Mouse (Mus musculus) adrenal gland, postnatal 36 days (tissue): ENCODE results near the gene Cep85l. TPM values are rescaled to one million over a fixed set of nuclear protein-coding genes. Genes with fewer than 3 reads are reported as not detected.

ENCODE experiments used
- DNase-seq, 2 experiments: peaks; one replicate each; pipeline ENCODE4 v3.0.0; 2021; ENCODE audit warnings: mixed read lengths in 1 of 2
- total RNA-seq, 2 experiments: library from RNA; stranded (reverse); gene quantifications; 2 replicates each; pipeline ENCODE4 v1.2.3; 2021

The Cep85l gene
- total RNA-seq, 2 experiments from 2014 or later: 11.7 to 14.6 TPM

DNA sequence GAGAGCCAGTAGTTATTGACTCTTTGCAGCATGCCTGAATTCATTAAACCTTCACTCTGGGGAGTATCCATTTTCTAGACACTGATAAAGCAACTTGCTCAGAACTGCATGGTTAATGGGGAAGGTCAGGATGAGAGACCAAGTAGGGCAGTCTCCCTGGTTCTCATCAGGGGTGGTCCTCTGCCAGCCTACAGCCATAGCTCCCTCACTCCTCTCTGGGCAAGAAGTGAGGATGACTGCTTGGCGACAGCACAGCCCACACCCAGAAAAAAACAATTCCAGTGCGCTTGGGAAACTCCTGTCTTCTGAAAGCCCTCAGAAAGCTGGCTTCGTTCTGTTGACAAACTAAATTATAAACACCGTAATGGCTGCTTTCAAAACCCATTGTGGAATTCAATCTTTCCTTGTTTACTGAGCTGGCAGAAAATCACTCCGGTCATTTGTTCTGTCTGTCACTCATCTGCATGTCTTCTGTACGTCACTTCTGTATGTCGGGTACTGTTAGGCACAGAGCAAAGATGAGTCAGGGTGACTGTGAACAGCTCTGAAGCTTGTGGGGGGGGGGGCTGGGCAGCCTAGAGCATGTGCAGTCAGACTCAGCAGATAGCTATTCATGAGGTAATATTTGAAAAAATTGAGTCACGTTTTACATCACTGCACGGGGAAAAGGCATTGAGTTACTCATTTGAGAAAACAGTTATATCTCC lies 15.3 kb upstream of the Cep85l start:
- DNase-seq: no peak

DNA sequence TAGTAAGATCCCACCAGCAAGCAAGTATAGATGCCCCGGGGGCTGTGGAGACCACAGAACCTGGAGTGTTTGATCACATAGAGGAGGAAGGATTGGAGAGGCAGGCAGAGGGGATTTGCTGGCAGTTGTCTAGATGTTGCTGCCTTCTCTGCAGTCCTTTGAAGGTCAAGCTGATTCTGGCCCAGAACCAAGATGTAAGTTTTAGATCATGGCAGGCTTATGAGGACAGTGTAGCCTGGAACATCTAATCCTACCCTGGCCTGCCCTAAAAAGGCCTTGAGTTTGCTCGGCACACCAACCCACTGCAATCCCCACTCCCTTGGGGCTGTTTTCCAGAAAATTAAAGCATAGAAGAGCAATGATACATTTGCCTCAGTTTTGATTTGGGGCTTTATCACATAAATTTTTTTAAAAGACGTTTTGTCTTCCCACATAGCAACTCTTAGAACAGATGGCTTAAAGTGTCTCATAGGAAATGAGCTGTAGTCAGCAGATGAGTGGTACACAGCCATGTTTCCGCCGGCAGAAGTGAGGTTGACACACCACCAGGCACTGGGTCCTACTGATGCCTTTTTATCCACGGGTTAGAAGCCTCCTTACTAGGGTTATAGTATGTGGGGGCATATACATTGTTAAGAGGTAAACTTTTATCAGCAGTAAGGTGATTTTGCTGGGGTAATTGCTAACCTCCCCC lies 8.6 kb upstream of the Cep85l start:
- DNase-seq: peak; percentile 5 to 46

DNA sequence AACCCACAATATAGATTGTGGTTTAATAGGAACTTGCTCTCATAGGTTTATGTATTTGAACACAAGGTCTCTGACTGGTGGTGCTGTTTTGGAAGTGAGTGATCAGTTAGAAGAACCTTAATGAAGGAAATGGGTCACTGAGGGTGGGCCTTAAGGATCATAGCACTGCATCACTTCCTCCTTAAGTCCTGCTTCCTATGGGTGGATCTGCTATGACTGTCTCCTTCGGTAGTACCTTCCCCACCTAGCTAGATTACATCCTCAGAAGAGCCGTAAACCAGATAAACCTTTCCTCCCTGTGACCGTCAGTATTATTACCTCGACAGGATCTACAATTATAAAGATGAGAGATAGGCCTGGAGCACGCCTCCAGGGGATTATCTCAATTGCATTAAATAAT lies 5.7 kb upstream of the Cep85l start:
- DNase-seq: no peak

DNA sequence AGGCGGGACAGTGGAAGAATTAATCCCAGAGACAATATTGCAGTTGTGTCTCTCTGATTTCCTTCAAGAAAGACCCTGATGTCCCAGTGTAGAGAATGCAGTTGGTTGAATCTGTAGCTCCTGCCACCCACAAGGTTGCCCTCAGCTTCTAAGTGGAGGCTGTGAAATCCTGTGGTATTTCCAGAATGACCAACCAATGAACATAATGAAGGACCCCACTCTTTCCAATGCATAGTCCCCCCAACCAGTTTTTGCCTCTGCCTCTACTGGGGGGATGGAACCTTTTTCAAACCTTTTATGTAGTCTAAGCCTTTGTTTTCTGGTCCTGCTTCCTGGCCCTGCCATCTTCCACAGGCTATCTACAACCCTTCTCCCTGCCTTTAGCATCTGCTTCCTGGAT lies 5.1 kb upstream of the Cep85l start:
- no peak for DNase-seq

DNA sequence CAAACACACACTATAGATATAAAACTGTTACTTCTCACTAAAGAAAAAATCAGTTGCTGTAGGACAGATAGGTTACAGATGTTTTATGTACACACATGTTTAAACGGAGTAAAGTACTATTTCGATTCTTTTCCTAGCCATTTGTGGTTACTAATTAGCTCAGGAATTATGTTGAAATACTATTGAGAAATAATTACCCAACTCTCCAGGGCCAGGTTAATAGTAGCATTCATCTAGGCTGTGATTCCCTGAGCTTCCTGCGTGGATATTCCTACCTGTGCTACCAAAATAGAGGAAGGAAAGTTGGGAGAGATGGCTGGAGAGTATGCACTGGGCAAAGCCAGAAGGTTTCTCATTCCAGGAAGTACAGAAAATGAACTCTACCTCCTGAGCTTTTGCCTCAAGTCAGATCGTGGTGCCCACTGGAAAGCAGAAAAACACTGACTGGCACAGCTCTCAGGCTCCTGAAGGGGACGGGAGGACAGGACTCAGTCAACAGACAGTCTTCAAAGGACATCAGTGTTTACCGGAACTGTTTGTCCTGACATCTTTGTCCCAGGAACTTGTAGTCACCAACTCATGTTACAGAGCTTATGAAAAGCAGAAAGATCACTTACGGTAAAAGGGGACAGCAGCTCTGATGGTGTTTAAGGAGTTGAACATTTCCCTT lies 3.1 kb upstream of the Cep85l start:
- no peak for DNase-seq

DNA sequence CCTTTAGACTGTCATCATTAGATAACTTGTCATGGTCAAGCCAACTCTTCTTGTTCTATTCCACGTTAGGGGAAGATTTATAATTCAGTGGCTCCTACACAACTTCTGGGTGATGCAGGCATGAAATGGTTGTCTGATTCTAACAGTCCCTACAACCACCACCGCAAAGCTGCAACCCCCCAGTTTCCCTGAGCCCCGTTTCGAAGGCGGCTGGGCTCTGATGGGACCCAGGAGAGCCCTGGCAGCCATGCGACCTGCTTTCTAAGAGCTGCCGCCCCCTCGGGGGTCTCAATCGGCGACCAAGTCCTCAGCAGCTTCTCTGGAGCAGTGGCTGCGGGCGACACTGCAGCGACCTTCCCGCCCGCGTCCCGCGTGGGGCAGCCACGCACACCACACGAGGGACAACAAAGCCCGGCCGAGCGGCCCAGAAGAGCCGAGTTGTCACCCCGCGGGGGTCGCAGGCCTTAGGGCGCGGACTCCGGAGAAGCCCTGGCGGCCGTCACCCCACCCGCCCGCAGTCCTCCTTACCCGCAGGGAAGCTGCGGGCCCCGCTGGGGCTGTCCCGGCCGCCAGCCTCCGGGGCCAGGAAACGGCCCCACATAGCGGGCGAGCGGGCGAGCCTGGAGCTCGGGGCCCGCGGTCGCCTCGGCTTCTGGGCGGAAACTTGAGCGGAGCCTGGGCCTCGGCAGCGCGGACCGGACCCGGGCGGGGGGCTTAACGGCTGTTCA lies 602 bp downstream of the Cep85l start:
- DNase-seq: no peak

DNA sequence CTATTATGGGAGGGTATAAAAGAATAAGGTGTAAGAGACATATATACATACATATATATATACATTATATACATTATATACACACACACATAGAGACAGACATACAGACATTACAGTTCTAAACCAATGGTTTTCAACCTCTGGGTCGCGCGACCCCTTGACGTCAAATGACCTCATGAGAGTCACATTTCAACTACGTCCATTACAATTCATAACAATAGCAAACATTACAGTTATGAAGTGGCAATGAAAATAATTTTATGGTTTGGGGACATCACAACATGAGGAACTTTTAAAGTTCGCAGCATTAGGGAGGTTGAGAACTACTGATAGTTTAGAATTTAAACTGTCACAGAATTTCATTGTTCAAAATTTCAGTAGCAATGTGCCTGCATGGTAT lies 1.5 kb downstream of the Cep85l start:
- no peak for DNase-seq

DNA sequence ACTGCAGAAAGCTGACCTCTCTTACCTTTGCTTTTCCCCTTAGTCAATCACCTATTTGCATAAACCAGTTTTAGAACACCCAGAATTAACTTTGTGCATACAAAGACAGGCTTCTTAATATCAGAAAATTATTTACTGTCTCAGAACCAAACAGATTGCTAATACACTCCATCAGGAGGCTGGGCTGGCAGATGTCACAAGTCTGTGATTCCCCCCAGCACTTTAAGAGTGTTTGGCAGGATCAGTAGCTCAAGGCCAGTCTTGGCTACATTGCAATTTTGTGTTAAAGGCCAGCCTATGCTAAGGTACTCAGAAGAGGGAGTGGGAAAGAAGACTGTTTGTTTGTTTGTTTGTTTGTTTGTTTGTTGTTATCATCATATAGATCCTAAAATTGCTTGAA lies 2.7 kb downstream of the Cep85l start:
- peak; percentile 13 to 15 for DNase-seq

DNA sequence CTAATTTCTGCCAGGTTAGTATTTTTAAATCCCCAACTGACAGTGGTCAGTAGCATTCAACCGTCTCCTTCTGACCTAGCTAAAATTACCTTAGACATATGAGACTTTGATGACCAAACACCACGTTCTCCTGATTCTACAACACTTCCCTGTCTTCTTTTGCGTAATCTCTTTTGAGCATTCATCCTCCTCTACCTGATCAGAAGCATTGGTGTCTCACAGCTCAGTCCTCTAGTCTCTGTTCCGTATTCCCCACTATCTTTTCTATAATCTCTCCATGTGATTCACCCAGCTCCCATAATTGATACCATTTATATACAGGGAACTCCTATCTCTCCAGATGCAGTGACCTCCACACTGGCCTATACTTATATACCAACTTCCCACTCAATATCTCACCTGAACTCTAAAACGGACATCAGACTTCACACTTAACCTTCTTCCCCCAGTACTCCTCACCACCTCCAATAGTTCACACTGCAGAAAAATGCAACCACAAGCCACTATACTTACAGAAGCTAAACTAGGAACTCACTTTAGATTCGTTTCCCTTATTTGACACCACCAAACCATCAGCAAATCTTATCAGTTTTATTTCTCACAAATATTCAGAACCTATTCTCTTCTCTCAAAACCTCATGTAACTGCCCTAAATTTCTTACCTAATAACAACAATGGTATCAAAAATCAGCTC lies 5.7 kb downstream of the Cep85l start:
- no peak for DNase-seq

DNA sequence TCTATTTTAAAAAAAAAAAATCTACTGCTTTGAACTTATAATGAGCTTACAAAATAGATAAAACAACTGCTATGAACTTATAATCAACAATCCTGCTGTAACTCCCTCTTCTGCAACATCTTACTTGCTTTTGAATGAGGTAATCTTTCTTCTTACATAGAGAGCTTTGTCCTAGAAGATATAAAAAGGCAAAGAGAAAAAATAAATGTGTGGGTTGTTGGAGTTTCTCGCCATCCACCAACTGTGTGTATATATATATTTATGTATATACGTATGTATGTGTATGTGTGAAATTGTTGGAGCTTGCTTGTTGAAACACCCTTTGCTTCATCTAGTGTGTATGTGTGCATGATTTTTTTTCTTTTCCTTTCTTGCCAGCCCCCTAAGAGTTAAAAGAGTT lies 12.5 kb downstream of the Cep85l start:
- no peak for DNase-seq

DNA sequence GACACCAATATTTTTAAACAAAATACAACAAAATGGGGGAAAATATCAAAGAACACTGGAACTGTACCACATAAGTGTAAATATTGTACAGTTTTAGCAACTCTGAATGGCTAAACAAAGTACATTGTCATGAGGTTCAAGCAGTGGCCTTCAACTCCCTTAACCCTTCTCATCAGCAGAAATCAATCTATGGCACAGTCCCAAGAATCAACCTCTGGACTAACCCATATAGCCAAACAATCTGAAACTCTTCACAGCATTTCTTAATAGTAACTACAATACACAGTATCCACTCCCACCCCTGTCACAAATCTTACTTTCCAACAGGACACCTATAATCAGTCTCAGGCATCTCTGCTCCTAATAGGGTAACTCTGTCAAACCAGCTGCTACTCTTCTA lies 15.4 kb downstream of the Cep85l start:
- DNase-seq: no peak

DNA sequence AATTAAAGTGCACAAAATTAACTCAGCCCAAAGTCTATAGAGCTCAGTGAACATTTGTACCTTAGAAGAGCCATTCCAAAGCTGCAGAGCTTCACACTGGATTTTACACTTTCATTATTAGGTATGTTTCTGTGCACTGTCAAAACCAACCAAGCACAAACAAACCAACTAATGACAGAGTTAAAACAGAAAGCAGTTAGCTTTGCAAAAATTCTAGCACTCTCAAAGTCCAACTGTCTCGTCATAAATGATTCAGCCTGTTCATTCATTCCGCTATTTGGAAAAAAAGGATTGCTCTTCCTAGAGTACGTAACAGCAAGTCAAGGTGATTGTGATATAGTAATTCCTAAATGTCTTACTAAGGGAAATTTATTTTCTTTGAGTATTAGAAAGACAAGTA lies 20.7 kb downstream of the Cep85l start:
- DNase-seq: no peak

DNA sequence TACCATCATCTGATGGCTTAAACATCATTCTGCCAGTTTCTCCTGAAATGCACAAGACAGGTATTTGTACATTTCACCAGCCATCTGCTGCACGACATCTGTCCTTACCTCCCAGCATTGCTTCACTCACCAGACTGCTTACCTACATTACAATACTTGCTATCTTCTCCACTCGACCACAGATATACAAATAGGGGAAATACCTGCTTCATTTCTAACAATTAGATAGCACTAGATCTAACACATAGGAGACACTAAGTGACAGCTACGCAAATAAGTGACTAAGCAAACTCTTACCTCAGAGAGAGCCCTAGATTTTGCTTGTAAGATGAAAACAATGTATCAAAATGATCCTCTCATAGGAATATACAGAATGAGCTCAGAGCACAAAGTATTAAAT lies 26.1 kb downstream of the Cep85l start:
- DNase-seq: no peak

DNA sequence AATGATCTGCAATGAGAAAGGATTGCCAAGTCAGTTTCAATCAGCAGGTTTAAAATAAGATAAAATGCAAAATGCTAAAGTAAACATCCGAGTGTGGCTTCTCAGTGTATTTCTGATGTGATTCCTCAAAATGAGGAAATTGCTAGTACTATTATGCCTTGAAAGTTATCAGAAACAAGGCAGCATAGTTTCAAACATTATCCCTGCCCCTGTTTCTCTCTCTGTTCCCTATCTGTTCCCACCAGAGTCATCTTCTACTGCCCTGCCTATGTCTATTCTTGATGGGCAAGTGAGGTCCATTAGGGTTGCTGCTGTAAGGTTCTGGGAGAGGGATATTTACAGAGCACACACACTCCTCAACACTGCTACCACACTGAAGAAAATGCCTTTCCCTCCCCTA lies 30.5 kb downstream of the Cep85l start:
- DNase-seq: no peak

DNA sequence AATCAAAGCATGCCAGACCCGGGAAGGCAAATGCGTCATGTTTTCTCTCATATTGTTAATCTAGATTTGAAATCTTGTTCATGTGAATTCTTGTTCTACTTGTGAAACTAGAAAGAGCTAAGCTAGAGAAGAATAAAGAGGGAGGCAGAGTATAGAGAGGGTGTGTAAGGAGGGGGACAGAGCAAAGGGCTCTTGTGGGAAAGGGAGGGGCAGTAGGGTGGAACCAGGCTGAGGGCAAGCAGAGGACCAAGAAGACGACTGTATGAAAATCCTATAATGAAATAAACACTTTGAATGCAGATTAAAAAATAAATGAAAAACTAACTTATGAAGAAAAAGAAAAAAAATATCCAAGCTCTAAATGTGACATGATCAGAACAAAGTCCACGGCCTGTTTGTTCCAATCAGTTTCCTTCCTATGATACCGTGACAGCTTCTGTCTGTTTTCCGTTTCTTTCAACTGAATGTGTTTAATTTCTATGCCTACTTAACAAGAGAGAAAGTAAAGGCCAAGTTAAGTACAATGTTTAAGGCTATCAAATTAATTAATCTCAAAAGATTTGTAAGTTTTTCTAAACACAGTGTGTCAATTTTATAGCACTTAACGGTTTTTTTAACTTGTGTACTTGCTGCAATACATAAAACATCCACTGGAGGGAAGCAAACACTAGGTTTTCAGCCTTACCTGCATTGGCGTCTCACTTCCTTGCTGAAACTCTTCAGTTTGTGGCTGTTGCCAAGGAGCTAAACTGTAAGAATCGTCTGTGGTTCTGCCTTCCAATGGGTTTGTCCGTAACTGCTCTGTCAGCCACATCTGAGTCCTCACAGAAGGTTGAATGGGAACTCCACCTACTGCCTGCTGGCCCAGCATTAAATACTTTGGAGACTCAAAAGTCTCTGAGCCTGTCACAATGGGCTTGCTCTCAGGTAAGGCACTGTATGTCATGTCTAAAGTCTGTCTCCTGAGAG lies 31.7 kb downstream of the Cep85l start:
- peak in 1 of 2 experiments; percentile 45 for DNase-seq

DNA sequence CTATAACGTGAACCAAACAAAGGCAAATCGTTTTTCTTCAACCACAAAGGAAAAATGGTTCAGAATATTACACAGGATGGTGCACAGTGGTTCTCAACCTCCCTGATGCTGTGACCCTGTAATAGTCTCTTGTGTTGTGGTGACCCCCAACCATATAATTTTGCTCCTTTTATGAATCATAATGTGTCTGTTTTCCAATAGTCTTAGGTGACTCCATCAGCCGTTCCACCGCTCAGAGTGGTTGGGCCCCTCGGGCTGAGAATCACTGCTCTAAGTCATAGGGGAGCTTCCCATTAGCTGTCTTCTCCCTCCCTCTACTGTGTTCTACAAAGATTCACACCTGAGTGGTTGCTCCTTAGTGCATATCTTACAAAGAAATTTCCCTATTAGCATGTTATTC lies 32.8 kb downstream of the Cep85l start:
- no peak for DNase-seq

DNA sequence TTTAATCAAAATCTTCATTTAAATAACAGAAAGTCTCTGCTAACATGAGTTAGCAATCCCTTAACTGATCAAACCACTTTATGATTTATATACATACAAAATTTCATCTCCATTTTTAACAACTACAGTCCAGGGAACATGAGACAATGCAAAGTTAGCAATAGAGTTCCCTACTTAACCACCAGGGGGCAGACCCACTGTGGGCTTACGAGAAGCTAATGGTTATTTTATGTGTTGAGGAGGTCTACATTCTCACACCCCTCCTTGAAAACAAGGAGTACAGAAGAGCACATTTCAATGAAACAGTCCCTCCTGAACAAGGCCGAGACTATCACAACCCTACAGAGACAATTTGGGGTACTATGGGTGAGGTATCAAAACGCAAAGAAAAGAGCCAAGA lies 33.2 kb downstream of the Cep85l start:
- DNase-seq: peak; percentile 22 to 68

DNA sequence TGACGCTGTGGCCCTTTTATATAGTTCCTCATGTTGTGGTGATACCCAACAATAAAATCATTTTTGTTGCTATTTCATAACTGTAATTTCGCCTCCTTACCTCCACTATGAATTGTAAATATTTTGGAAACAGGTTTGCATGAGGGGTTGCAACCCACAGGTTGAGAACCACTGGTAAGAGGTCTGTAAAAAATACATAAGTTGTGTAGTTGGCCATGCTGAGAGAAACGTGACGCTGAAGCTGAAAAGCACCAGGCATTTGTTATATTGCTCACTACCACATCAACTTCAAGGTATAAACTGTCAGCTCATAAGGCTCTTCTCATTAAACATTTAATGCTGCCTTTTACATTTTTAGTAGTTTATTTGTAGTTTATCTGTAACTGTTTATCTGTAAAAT lies 34.2 kb downstream of the Cep85l start:
- no peak for DNase-seq

DNA sequence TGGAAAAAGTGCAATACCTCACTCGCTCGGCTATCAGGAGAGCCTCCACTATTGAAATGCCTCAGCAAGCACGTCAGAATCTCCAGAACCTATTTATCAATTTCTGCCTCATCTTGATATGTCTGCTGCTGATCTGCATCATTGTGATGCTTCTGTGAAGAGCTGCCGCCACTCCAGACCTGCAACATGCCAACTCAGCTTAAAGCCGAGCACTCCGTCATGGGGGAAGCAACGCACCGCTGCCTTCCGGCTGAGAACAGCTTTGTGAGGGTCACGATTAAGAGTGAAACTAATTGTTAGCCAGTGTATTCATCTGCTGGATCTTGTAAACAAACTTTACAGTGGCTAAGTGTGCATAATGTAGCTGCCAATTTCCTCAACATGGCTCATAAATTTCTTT lies 35.9 kb downstream of the Cep85l start:
- DNase-seq: peak in 1 of 2 experiments; percentile 13

DNA sequence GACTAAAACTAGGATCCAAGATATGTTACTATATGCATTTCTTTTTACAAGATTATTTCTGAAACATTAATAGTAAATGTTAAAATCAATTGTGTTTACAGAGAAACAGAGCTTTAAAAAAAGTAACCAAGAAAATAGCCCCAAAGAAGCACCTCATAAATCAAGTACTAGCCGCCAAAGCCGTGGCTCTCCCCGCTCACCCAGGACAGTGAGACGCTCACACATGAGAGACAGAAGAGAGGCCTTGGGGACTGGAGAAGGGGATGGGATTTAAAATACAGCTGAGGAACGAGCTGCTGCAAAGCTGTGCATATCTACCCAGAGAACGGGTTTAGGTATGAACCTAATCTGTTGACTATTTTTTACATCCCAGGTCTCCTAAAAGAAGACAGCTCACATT lies 36.4 kb downstream of the Cep85l start:
- no peak for DNase-seq

DNA sequence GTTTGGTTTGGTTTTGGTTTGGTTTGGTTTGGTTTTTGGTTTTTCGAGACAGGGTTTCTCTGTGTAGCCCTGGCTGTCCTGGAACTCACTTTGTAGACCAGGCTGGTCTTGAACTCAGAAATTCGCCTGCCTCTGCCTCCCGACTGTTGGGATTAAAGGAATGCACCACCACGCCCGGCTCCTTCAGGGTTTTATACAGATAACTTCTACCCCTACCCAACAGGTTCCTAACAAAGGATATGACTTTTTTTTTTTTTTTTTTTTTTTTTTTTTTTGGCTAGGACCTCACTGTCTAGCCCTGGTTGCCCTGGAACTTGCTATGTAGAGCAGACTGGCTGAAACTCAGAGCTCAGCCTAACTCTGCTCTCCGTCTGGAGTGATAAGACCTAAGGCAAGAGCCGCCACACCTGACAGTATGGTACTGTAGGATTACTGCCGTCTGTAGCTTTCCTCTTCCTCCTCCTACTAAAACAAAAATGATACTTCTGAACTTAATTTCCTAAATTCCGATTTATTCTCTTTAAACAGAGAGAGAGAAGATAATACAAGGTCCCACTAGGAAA lies 37.5 kb downstream of the Cep85l start:
- DNase-seq: no peak
